Mouse (Mus musculus) CH12.LX (cell line): ENCODE data around the gene Ror2.

Experiments used
- CTCF ChIP-seq, 2 experiments: IDR thresholded peaks in 1 of 2; conservative IDR thresholded peaks in 1 of 2; 2 replicates each; pipeline ENCODE4 v1.5.1; 2011 to 2012; ENCODE audit warnings: low read depth in 2 of 2, low read length in 2 of 2, improper control_type of control experiment in 1 of 2, inconsistent platforms in 1 of 2, mild to moderate bottlenecking in 1 of 2, moderate library complexity in 1 of 2
- MEF2A ChIP-seq: IDR thresholded peaks from 2 replicates; pipeline ENCODE4 v1.6.1; 2014; ENCODE audit warnings: low read depth, mild to moderate bottlenecking, inconsistent platforms, low read length, improper control_type of control experiment, borderline replicate concordance
- POLR2A ChIP-seq: IDR thresholded peaks from 2 replicates; pipeline ENCODE4 v1.6.1; 2011; ENCODE audit warnings: low read depth, mild to moderate bottlenecking, improper control_type of control experiment, low read length

DNA sequence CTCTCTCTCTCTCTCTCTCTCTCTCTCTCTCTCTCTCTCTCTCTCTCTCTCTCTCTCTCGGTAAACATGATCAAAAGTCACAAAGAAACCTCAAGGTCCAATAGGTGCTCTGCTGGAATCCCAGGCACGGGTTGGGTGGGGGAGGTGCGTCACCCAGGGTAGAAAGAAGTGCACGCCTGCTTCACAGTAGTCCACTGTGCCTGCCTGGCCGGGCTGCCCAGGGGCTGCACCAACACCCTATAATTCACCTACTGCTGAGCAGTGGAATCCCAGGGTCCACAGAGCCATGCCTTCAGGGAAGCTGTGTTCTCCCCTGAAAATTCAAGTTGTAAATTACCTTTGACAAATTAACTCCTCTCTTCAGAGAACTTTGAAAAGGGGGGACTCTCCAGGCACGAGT is 58.9 kb downstream of the Ror2 start:
- TF ChIP-seq CTCF (conservative IDR thresholded peaks at IDR 0.05 in 1 of 2, IDR thresholded peaks at IDR 0.05 in 1 of 2; ENCODE audit: low read depth in 2 of 2, low read length in 2 of 2) (no peak), MEF2A (no peak), POLR2A (no peak)
